Mouse (Mus musculus) midbrain, embryonic 12.5 days (tissue): Measurements from ENCODE around the gene Snd1. TPM values are rescaled to one million over a fixed set of nuclear protein-coding genes. Genes with fewer than 3 reads are reported as not detected.

ENCODE experiments used
- ATAC-seq: fragments of 200-750 bp; cut with Nextera tagmentation; 2 replicates; pipeline ENCODE4 v1.8.0; 2017; ENCODE audit warnings: low read depth, moderate TSS enrichment, moderate library complexity; ENCODE audit not compliant: low FRiP score
- H3K27ac ChIP-seq: fragments of 300-500 bp; sonication (generic); replicated peaks from 2 replicates; pipeline ENCODE4 v1.5.1; 2016; ENCODE audit warnings: mild to moderate bottlenecking
- H3K27me3 ChIP-seq: fragments of 300-500 bp; sonication (generic); 2 replicates; pipeline ENCODE4 v1.6.1; 2016; ENCODE audit warnings: mild to moderate bottlenecking
- H3K36me3 ChIP-seq: fragments of 300-500 bp; sonication (generic); 2 replicates; pipeline ENCODE4 v1.6.1; 2016
- H3K4me1 ChIP-seq: fragments of 300-500 bp; sonication (generic); 2 replicates; pipeline ENCODE4 v1.6.1; 2016
- H3K4me2 ChIP-seq: fragments of 300-500 bp; sonication (generic); replicated peaks from 2 replicates; pipeline ENCODE4 v1.6.1; 2016; ENCODE audit warnings: mild to moderate bottlenecking, moderate library complexity
- H3K4me3 ChIP-seq: fragments of 300-500 bp; sonication (generic); 2 replicates; pipeline ENCODE4 v1.5.1; 2016; ENCODE audit warnings: mild to moderate bottlenecking
- H3K9ac ChIP-seq: fragments of 300-500 bp; sonication (generic); replicated peaks from 2 replicates; pipeline ENCODE4 v1.6.1; 2016; ENCODE audit warnings: mild to moderate bottlenecking, moderate library complexity
- H3K9me3 ChIP-seq: fragments of 300-500 bp; sonication (generic); 2 replicates; pipeline ENCODE4 v1.6.1; 2016; ENCODE audit warnings: mild to moderate bottlenecking
- WGBS: fragments of 180-500 bp; shearing (Covaris S2); methylation state at CpG from one replicate; pipeline ENCODE4 v1.1.7; 2016; 5-methylcytosine and 5-hydroxymethylcytosine counted together
- polyA plus RNA-seq: library from polyadenylated mRNA; unstranded; fragments of >200 nt; fragmentation: Nextera tagmentation; extraction: Ambion mirVana; gene quantifications from 2 replicates; pipeline ENCODE4 v1.2.1, GENCODE M21; 2016

Snd1 gene
- polyA plus RNA-seq, 1 experiment from 2014 or later = 106 TPM

GRCm38 (mm10) chr6:28488204-28488851 is 13.4 kb downstream of the Snd1 start:
- Histone ChIP-seq H3K36me3 (peaks cover 17% of the 10 kb centered on the region), H3K27ac (no peak overlapping the region), H3K4me3 (no peak overlapping the region), H3K9me3 (no peaks in the 10 kb centered on the region), H3K27me3 (no peaks in the 10 kb centered on the region), H3K4me2 (no peak overlapping the region), H3K9ac (no peak overlapping the region), H3K4me1 (no peaks in the 10 kb centered on the region)
- no peak for ATAC-seq
- WGBS = 100% methylated on average over 1 of the region's 1 CpGs

- no peak overlapping the region for H3K4me2 ChIP-seq
- H3K9me3 ChIP-seq = no peaks in the 10 kb centered on the region
- H3K36me3 ChIP-seq = peaks cover 20% of the 10 kb centered on the region
- H3K4me1 ChIP-seq = no peaks in the 10 kb centered on the region
- no peaks in the 10 kb centered on the region for H3K27me3 ChIP-seq
- 96% methylated on average over 5 of the region's 5 CpGs for WGBS
- no peak for ATAC-seq
- H3K4me3 ChIP-seq = no peak overlapping the region
- H3K27ac ChIP-seq = no peak overlapping the region
- H3K9ac ChIP-seq = no peak overlapping the region
These were observed 15.7 kb downstream of the Snd1 start for GRCm38 (mm10) chr6:28490612-28491011.

- no peak overlapping the region for H3K4me3 ChIP-seq
- ATAC-seq = no peak
- H3K4me1 ChIP-seq = no peaks in the 10 kb centered on the region
- H3K9ac ChIP-seq = no peak overlapping the region
- H3K27me3 ChIP-seq = no peaks in the 10 kb centered on the region
- no peak overlapping the region for H3K4me2 ChIP-seq
- no peak overlapping the region for H3K27ac ChIP-seq
- no peaks in the 10 kb centered on the region for H3K9me3 ChIP-seq
- H3K36me3 ChIP-seq = peaks cover 20% of the 10 kb centered on the region
These were observed 16.3 kb downstream of the Snd1 start for GRCm38 (mm10) chr6:28491198-28491597.

GRCm38 (mm10) chr6:28497837-28498236 is 22.9 kb downstream of the Snd1 start:
- H3K4me3 ChIP-seq = no peak overlapping the region
- WGBS = 79% methylated on average over 5 of the region's 5 CpGs
- no peak overlapping the region for H3K4me2 ChIP-seq
- H3K27ac ChIP-seq = no peak overlapping the region
- H3K4me1 ChIP-seq = no peaks in the 10 kb centered on the region
- peaks cover 5% of the 10 kb centered on the region; the same call in 1 of the 2 replicates for H3K36me3 ChIP-seq
- no peak for ATAC-seq
- no peaks in the 10 kb centered on the region for H3K27me3 ChIP-seq
- no peaks in the 10 kb centered on the region for H3K9me3 ChIP-seq
- H3K9ac ChIP-seq = no peak overlapping the region

GRCm38 (mm10) chr6:28502576-28502975 is 27.6 kb downstream of the Snd1 start:
- no peak overlapping the region for H3K4me3 ChIP-seq
- no peaks in the 10 kb centered on the region for H3K4me1 ChIP-seq
- H3K36me3 ChIP-seq = no peaks in the 10 kb centered on the region
- no peak for ATAC-seq
- no peak overlapping the region for H3K4me2 ChIP-seq
- H3K9me3 ChIP-seq = no peaks in the 10 kb centered on the region
- H3K27me3 ChIP-seq = no peaks in the 10 kb centered on the region
- no peak overlapping the region for H3K9ac ChIP-seq
- WGBS = 77% methylated on average over 7 of the region's 7 CpGs
- H3K27ac ChIP-seq = no peak overlapping the region

- no peak overlapping the region for H3K4me3 ChIP-seq
- H3K27me3 ChIP-seq = no peaks in the 10 kb centered on the region
- no peak overlapping the region for H3K4me2 ChIP-seq
- no peaks in the 10 kb centered on the region for H3K4me1 ChIP-seq
- ATAC-seq = no peak
- no peaks in the 10 kb centered on the region for H3K36me3 ChIP-seq
- no peaks in the 10 kb centered on the region for H3K9me3 ChIP-seq
- no peak overlapping the region for H3K9ac ChIP-seq
- H3K27ac ChIP-seq = no peak overlapping the region
- WGBS = 97% methylated on average over 4 of the region's 4 CpGs
These were observed 28.2 kb downstream of the Snd1 start for GRCm38 (mm10) chr6:28503148-28503547.

- 92% methylated on average over 7 of the region's 7 CpGs for WGBS
- Histone ChIP-seq H3K27ac (no peak overlapping the region), H3K4me3 (no peak overlapping the region), H3K9ac (no peak overlapping the region), H3K9me3 (no peaks in the 10 kb centered on the region), H3K27me3 (no peaks in the 10 kb centered on the region), H3K36me3 (no peaks in the 10 kb centered on the region), H3K4me1 (no peaks in the 10 kb centered on the region), H3K4me2 (no peak overlapping the region)
- ATAC-seq = no peak
These were observed 29.7 kb downstream of the Snd1 start for GRCm38 (mm10) chr6:28504611-28505010.

GRCm38 (mm10) chr6:28507759-28508158 is 32.8 kb downstream of the Snd1 start:
- H3K9ac ChIP-seq = no peak overlapping the region
- H3K4me3 ChIP-seq = no peak overlapping the region
- H3K9me3 ChIP-seq = no peaks in the 10 kb centered on the region
- H3K36me3 ChIP-seq = peaks cover 2% of the 10 kb centered on the region; the same call in 1 of the 2 replicates
- H3K27me3 ChIP-seq = no peaks in the 10 kb centered on the region
- no peak overlapping the region for H3K4me2 ChIP-seq
- ATAC-seq = no peak
- no peaks in the 10 kb centered on the region for H3K4me1 ChIP-seq
- no peak overlapping the region for H3K27ac ChIP-seq
- 89% methylated on average over 4 of the region's 4 CpGs for WGBS

GRCm38 (mm10) chr6:28514195-28514594 is 39.3 kb downstream of the Snd1 start:
- ATAC-seq = no peak
- Histone ChIP-seq H3K9ac (no peak overlapping the region), H3K9me3 (no peaks in the 10 kb centered on the region), H3K4me1 (peaks cover 13% of the 10 kb centered on the region; the same call in 1 of the 2 replicates), H3K4me3 (no peak overlapping the region), H3K27ac (no peak overlapping the region), H3K27me3 (no peaks in the 10 kb centered on the region), H3K4me2 (no peak overlapping the region), H3K36me3 (peaks cover 25% of the 10 kb centered on the region)
- WGBS = 95% methylated on average over 3 of the region's 3 CpGs

- H3K4me1 ChIP-seq = peaks cover 13% of the 10 kb centered on the region; the same call in 1 of the 2 replicates
- no peaks in the 10 kb centered on the region for H3K27me3 ChIP-seq
- H3K4me3 ChIP-seq = no peak overlapping the region
- H3K9me3 ChIP-seq = no peaks in the 10 kb centered on the region
- H3K4me2 ChIP-seq = no peak overlapping the region
- 90% methylated on average over 4 of the region's 4 CpGs for WGBS
- no peak overlapping the region for H3K9ac ChIP-seq
- peaks cover 25% of the 10 kb centered on the region for H3K36me3 ChIP-seq
- no peak overlapping the region for H3K27ac ChIP-seq
- ATAC-seq = no peak
These were observed 40.0 kb downstream of the Snd1 start for GRCm38 (mm10) chr6:28514830-28515350.

- H3K9me3 ChIP-seq = no peaks in the 10 kb centered on the region
- H3K4me3 ChIP-seq = no peak overlapping the region
- 30% methylated on average over 2 of the region's 2 CpGs for WGBS
- peak overlapping the region; percentile 60 for H3K27ac ChIP-seq
- H3K9ac ChIP-seq = no peak overlapping the region
- peaks cover 13% of the 10 kb centered on the region; the same call in 1 of the 2 replicates for H3K4me1 ChIP-seq
- H3K4me2 ChIP-seq = no peak overlapping the region
- H3K36me3 ChIP-seq = peaks cover 30% of the 10 kb centered on the region
- ATAC-seq = 0 out of 2 replicates have a peak, but pooled peaks have one; percentile 62
- H3K27me3 ChIP-seq = no peaks in the 10 kb centered on the region
These were observed 41.7 kb downstream of the Snd1 start for GRCm38 (mm10) chr6:28516618-28517017.

GRCm38 (mm10) chr6:28517050-28517449 is 42.1 kb downstream of the Snd1 start:
- Histone ChIP-seq H3K27ac (peak overlapping the region; percentile 60), H3K36me3 (peaks cover 32% of the 10 kb centered on the region)

More at GRCm38 (mm10) chr6:28517050-28517449, 42.1 kb downstream of the Snd1 start:
- Histone ChIP-seq H3K4me3 (no peak overlapping the region), H3K4me1 (peaks cover 13% of the 10 kb centered on the region; the same call in 1 of the 2 replicates), H3K27me3 (no peaks in the 10 kb centered on the region), H3K4me2 (no peak overlapping the region), H3K9ac (no peak overlapping the region), H3K9me3 (no peaks in the 10 kb centered on the region)
- 88% methylated on average over 1 of the region's 1 CpGs for WGBS
- no peak for ATAC-seq
